Mouse (Mus musculus) heart, embryonic 11.5 days (tissue): ENCODE results near the gene Surf4. TPM values are rescaled to one million over a fixed set of nuclear protein-coding genes. Genes with fewer than 3 reads are reported as not detected.

Source experiments
- ATAC-seq: fragments of 200-750 bp; cut with Nextera tagmentation; replicated peaks from 2 replicates; pipeline ENCODE4 v1.8.0; 2017; ENCODE audit warnings: moderate library complexity; ENCODE audit not compliant: insufficient number of reproducible peaks, low FRiP score, low TSS enrichment
- H3K27ac ChIP-seq: fragments of 300-500 bp; sonication (generic); 2 replicates; pipeline ENCODE4 v1.5.1; 2014; ENCODE audit warnings: mild to moderate bottlenecking, low read depth, low read length
- H3K27me3 ChIP-seq: fragments of 300-500 bp; sonication (generic); 2 replicates; pipeline ENCODE4 v1.6.1; 2014; ENCODE audit warnings: mild to moderate bottlenecking, low read length, mixed read lengths; ENCODE audit not compliant: control insufficient read depth, insufficient read depth
- H3K36me3 ChIP-seq: fragments of 300-500 bp; sonication (generic); 2 replicates; pipeline ENCODE4 v1.6.1; 2014; ENCODE audit warnings: mild to moderate bottlenecking, low read length, moderate library complexity, mixed read lengths; ENCODE audit not compliant: control insufficient read depth, insufficient read depth
- H3K4me1 ChIP-seq: fragments of 300-500 bp; sonication (generic); 2 replicates; pipeline ENCODE4 v1.6.1; 2014; ENCODE audit warnings: low read length; ENCODE audit not compliant: control insufficient read depth, insufficient read depth
- H3K4me2 ChIP-seq: fragments of 300-500 bp; sonication (generic); 2 replicates; pipeline ENCODE4 v1.6.1; 2014; ENCODE audit warnings: mild to moderate bottlenecking, moderate library complexity
- H3K4me3 ChIP-seq: fragments of 300-500 bp; sonication (generic); 2 replicates; pipeline ENCODE4 v1.5.1; 2014; ENCODE audit warnings: low read depth, low read length
- H3K9ac ChIP-seq: fragments of 300-500 bp; sonication (generic); 2 replicates; pipeline ENCODE4 v1.6.1; 2014; ENCODE audit warnings: mild to moderate bottlenecking, low read depth, low read length, moderate library complexity
- H3K9me3 ChIP-seq: fragments of 300-500 bp; sonication (generic); replicated peaks from 2 replicates; pipeline ENCODE4 v1.6.1; 2016; ENCODE audit warnings: low read length; ENCODE audit not compliant: control insufficient read depth
- WGBS: fragments of 180-500 bp; shearing (Covaris S2); extraction: QIAGEN DNeasy Blood & Tissue Kit; methylation state at CpG from one replicate; pipeline ENCODE4 v1.1.7; 2014; ENCODE audit not compliant: insufficient replicate concordance; 5-methylcytosine and 5-hydroxymethylcytosine counted together
- polyA plus RNA-seq: library from polyadenylated mRNA; unstranded; fragments of >200 nt; fragmentation: Nextera tagmentation; extraction: Ambion mirVana; gene quantifications from 2 replicates; pipeline ENCODE4 v1.2.1, GENCODE M21; 2014

Gene Surf4
- 197 and 237 TPM in 2 replicates for polyA plus RNA-seq

- Histone ChIP-seq H3K9ac (peak within 1 kb of the TSS; percentile 100), H3K9me3 (no peaks in the 10 kb centered on the region), H3K4me3 (peak within 1 kb of the TSS; percentile 99), H3K27ac (peak within 1 kb of the TSS; percentile 88), H3K36me3 (peaks cover 17% of the 10 kb centered on the region), H3K27me3 (no peaks in the 10 kb centered on the region), H3K4me2 (peak within 1 kb of the TSS; percentile 81), H3K4me1 (peaks cover 20% of the 10 kb centered on the region)
- WGBS = 1% methylated on average over 50 of the region's 70 CpGs
- ATAC-seq = peak; percentile 95
Measured at GRCm38 (mm10) chr2:26933304-26934055, at the start of gene Surf4, which contains the start of gene Stkld1. Gene Surf4, minus strand, starts transcription at chr2:26933928. Gene Stkld1, plus strand, starts transcription at chr2:26934047.

DNA sequence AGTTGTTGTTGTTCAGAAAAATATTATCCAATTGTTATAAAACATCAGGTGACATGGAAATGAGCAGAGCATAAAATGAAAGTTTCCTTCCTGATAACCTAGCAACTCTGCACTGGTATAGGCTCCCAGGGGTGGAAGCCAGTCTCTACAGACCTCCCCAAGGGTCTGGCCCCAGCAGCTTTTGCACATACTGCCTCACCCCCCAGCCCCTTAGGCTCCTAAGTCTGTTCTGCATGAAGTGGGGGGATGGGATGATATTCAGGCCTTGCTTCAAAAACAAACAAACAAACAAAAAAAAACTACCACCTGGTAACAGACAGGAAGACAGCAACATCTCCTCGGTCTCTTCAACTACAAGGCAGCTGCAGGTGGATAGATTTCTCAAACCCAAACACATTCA is 46.6 kb upstream of the Surf4 start:
- Histone ChIP-seq H3K27me3 (peaks cover 6% of the 10 kb centered on the region; the same call in 1 of the 2 replicates), H3K4me2 (no peak overlapping the region), H3K36me3 (no peaks in the 10 kb centered on the region), H3K9me3 (no peaks in the 10 kb centered on the region), H3K4me1 (no peaks in the 10 kb centered on the region), H3K9ac (no peak overlapping the region), H3K4me3 (no peak overlapping the region), H3K27ac (no peak overlapping the region)
- WGBS = 64% methylated on average over 1 of the region's 1 CpGs
- no peak for ATAC-seq

GRCm38 (mm10) chr2:26973960-26974359 is 40.2 kb upstream of the Surf4 start:
- 0 out of 2 replicates have a peak, but pooled peaks cover 3% of the 10 kb centered on the region for H3K27me3 ChIP-seq
- no peak overlapping the region for H3K9ac ChIP-seq

GRCm38 (mm10) chr2:26973116-26973515 is 39.4 kb upstream of the Surf4 start, which contains the start of gene Adamts13:
Gene Adamts13, plus strand, starts transcription at chr2:26973416.
- WGBS = 49% methylated on average over 3 of the region's 3 CpGs
- Histone ChIP-seq H3K4me1 (no peaks in the 10 kb centered on the region), H3K9me3 (no peaks in the 10 kb centered on the region), H3K36me3 (no peaks in the 10 kb centered on the region), H3K4me3 (no peak within 1 kb of the TSS), H3K4me2 (no peak within 1 kb of the TSS), H3K9ac (no peak within 1 kb of the TSS), H3K27me3 (no peaks in the 10 kb centered on the region), H3K27ac (no peak within 1 kb of the TSS)
- no peak for ATAC-seq

More at GRCm38 (mm10) chr2:26973960-26974359, 40.2 kb upstream of the Surf4 start:
- Histone ChIP-seq H3K27ac (no peak overlapping the region), H3K4me1 (no peaks in the 10 kb centered on the region), H3K4me2 (no peak overlapping the region), H3K36me3 (no peaks in the 10 kb centered on the region), H3K4me3 (no peak overlapping the region), H3K9me3 (no peaks in the 10 kb centered on the region)
- no peak for ATAC-seq
- WGBS = 39% methylated on average over 4 of the region's 4 CpGs

- Histone ChIP-seq H3K4me2 (no peak overlapping the region), H3K27ac (no peak overlapping the region), H3K9ac (no peak overlapping the region), H3K27me3 (no peaks in the 10 kb centered on the region), H3K4me3 (no peak overlapping the region), H3K9me3 (no peaks in the 10 kb centered on the region), H3K4me1 (peaks cover 12% of the 10 kb centered on the region), H3K36me3 (peaks cover under 1% of the 10 kb centered on the region; the same call in 1 of the 2 replicates)
- WGBS = 72% methylated on average over 2 of the region's 2 CpGs
- ATAC-seq = no peak
Measured at GRCm38 (mm10) chr2:26967262-26967661, 33.5 kb upstream of the Surf4 start.

DNA sequence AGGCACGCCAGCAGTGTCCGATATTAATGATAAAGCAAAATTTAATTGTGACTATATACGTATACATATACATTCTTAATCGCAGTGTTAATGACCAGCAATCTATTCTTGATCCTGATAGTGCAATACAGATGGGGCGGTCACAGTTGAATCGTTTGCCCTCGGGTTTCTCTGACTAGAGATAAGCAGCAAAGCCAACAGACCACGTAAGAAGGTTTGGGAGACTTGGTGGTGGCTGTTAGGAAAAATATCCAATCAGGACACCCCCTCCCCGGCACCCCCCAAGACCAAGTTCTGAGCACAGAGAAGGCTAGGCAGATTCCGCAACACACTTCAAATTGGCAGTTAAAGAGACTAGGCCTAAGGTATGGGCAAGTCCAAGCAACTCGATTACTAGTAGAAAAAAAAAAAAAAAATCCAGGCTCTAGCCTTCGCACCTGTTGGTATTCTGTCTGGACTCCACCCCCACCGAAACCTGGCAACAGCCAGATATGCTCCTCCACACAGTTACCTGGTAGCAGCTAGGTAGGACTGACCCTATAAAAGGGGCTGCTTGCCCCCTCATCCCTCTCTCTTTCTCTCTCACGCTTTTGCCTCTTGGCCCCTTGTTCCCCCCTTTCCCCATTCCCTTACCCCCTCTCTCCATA is 31.1 kb upstream of the Surf4 start:
- ATAC-seq = no peak
- Histone ChIP-seq H3K36me3 (peaks cover 9% of the 10 kb centered on the region; the same call in 1 of the 2 replicates), H3K4me3 (peak overlapping the region; percentile 82), H3K4me2 (peak overlapping the region; percentile 75), H3K27me3 (no peaks in the 10 kb centered on the region), H3K9me3 (no peaks in the 10 kb centered on the region), H3K27ac (peak overlapping the region; percentile 99), H3K4me1 (peaks cover 14% of the 10 kb centered on the region), H3K9ac (peak overlapping the region; percentile 90)
- WGBS = 18% methylated on average over 14 of the region's 14 CpGs

- Histone ChIP-seq H3K27ac (peak within 1 kb of the TSS; percentile 99), H3K9me3 (no peaks in the 10 kb centered on the region), H3K4me1 (peaks cover 14% of the 10 kb centered on the region), H3K4me3 (peak within 1 kb of the TSS; percentile 82), H3K36me3 (peaks cover 9% of the 10 kb centered on the region; the same call in 1 of the 2 replicates), H3K9ac (peak within 1 kb of the TSS; percentile 90), H3K4me2 (peak within 1 kb of the TSS; percentile 75), H3K27me3 (no peaks in the 10 kb centered on the region)
- ATAC-seq = peak; percentile 88
- under 1% methylated on average over 50 of the region's 50 CpGs for WGBS
Measured at GRCm38 (mm10) chr2:26963923-26964723, 30.4 kb upstream of the Surf4 start, which contains the start of gene Rexo4. Gene Rexo4, minus strand, starts transcription at chr2:26964386.

- WGBS = 76% methylated on average over 4 of the region's 4 CpGs
- Histone ChIP-seq H3K4me1 (peaks cover 14% of the 10 kb centered on the region), H3K36me3 (peaks cover 24% of the 10 kb centered on the region), H3K27ac (no peak overlapping the region), H3K27me3 (no peaks in the 10 kb centered on the region), H3K9me3 (no peaks in the 10 kb centered on the region), H3K4me3 (no peak overlapping the region), H3K4me2 (no peak overlapping the region), H3K9ac (no peak overlapping the region)
- ATAC-seq = no peak
Measured at GRCm38 (mm10) chr2:26960756-26961155, 27.0 kb upstream of the Surf4 start.
